Mouse (Mus musculus): ENCODE measurements around the gene Trim12c. TPM values are rescaled to one million over a fixed set of nuclear protein-coding genes. Genes with fewer than 3 reads are reported as not detected.

Trim12c gene
- total RNA-seq (2012; rRNA removed) = 2.5 and 2.9 TPM in 2 replicates

DNA sequence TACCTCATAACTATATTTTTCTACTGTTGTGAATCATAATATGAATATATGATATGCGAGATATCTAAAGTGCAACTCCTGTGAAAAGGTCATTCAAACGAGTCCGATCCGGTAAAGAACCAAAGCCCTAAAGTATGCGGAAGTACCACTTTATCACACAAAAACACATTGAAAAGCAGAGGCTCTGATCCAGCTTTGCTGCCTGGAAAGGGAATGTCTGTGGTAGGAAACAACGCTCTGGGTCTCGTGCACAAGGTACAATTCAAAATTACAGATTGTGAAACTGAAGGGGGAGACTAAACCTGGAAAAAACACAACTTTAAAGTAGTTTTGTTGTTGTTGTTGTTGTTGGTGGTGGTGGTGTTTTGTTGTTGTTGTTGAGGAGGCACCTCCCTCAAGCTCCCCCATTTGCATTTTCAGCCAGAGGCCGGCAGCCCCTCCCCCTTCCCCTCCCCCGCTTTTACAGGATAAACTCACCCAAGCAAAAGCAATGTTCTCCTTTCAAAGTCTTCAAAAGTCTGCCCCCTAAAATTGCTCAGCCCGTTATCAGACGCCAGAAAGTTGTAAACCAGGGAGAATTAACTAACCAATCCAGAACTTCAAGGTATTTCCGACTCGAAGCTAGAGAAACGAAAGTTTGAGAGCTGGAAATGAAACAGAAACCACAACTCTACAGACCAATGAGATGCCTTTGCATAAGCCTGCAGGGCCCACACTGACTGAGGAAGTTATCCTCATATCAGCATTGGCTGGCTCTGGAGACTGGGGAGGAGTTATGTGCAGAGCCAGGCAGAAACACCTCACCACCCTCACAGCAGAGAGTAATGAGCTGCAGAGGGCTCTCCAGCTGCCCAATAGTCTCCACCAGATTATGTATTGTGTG is at the start of gene Trim12c:
TSS of gene Trim12c (minus strand) at position 646 of the 883 bp plus-strand sequence.
- no peaks in the 10 kb centered on the region for H3K36me3 ChIP-seq (ENCODE audit: control insufficient read depth, insufficient read depth, low read length, poor library complexity, severe bottlenecking)
- H3K9me3 ChIP-seq (ENCODE audit: control insufficient read depth, insufficient read depth, low read depth, low read length) = no peaks in the 10 kb centered on the region
- TF ChIP-seq ZNF384 (IDR thresholded peaks at IDR 0.05; ENCODE audit: low read depth, low read length) (no peak), CHD2 (IDR thresholded peaks at IDR 0.05; ENCODE audit: low read depth, low read length) (no peak), HCFC1 (IDR thresholded peaks at IDR 0.05; ENCODE audit: borderline replicate concordance, insufficient read depth, low read length) (no peak), MAFK (IDR thresholded peaks at IDR 0.05; ENCODE audit: insufficient read depth, low read depth, low read length) (no peak), ZC3H11A (IDR thresholded peaks at IDR 0.05; ENCODE audit: borderline replicate concordance, low read depth, low read length) (no peak)
- no peak within 1 kb of the TSS for H3K27ac ChIP-seq (ENCODE audit: insufficient read depth, low read depth, low read length, poor library complexity, severe bottlenecking)
- H3K9ac ChIP-seq (ENCODE audit: insufficient read depth, low read depth, low read length, poor library complexity, severe bottlenecking) = no peak within 1 kb of the TSS
- in situ Hi-C loops (cut with MboI; ENCODE audit: low sequenced_read_pairs in 2 of 2, unreplicated experiment in 2 of 2) = no loop called here
- peak within 1 kb of the TSS; percentile 55 to 68 for H3K4me3 ChIP-seq (ENCODE audit: insufficient read depth in 1 of 2, low read depth in 1 of 2, low read length in 2 of 2, poor library complexity in 1 of 2, severe bottlenecking in 1 of 2)
- DNase-seq (ENCODE audit: low read depth, low spot score) = peak; percentile 49
- H3K4me1 ChIP-seq (ENCODE audit: control insufficient read depth in 2 of 2, insufficient read depth in 2 of 2, low read length in 2 of 2, poor library complexity in 1 of 2) = peaks cover 0 to 3% of the 10 kb centered on the region in 2 experiments; a peak in 1 of 4 replicates

DNA sequence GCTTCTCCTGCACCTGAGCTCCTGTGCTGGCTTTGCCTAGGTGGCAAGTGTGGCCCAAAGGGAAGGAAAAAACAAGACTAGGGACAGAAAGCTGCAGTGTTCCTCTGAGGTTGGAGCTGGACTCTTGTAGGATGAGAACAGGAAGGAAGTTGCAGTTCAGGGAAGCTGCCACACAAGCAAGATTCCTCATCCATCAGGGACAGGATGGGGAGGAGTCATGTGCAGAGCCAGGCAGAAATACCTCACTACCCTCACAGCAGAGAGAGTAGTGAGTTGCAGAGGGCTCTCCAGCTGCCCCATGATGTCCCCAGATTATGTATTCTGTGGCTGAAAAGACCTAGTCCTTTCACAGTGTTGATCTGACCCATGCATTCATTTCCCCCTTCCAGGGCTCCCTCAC is 48.0 kb upstream of the Trim12c start:
- Histone ChIP-seq H3K9ac (ENCODE audit: insufficient read depth, low read depth, low read length, poor library complexity, severe bottlenecking) (no peak overlapping the region), H3K9me3 (ENCODE audit: control insufficient read depth, insufficient read depth, low read depth, low read length) (no peaks in the 10 kb centered on the region), H3K36me3 (ENCODE audit: control insufficient read depth, insufficient read depth, low read length, poor library complexity, severe bottlenecking) (no peaks in the 10 kb centered on the region), H3K4me3 (ENCODE audit: insufficient read depth in 1 of 2, low read depth in 1 of 2, low read length in 2 of 2, poor library complexity in 1 of 2, severe bottlenecking in 1 of 2) (no peak overlapping the region), H3K4me1 (ENCODE audit: control insufficient read depth in 2 of 2, insufficient read depth in 2 of 2, low read length in 2 of 2, poor library complexity in 1 of 2) (no peaks in the 10 kb centered on the region), H3K27ac (ENCODE audit: insufficient read depth, low read depth, low read length, poor library complexity, severe bottlenecking) (no peak overlapping the region)
- in situ Hi-C loops (cut with MboI; ENCODE audit: low sequenced_read_pairs in 2 of 2, unreplicated experiment in 2 of 2) = no loop called here
- no peak for DNase-seq (ENCODE audit: low read depth, low spot score)
- TF ChIP-seq CHD2 (IDR thresholded peaks at IDR 0.05; ENCODE audit: low read depth, low read length) (no peak), ZC3H11A (IDR thresholded peaks at IDR 0.05; ENCODE audit: borderline replicate concordance, low read depth, low read length) (no peak), HCFC1 (IDR thresholded peaks at IDR 0.05; ENCODE audit: borderline replicate concordance, insufficient read depth, low read length) (no peak), ZNF384 (IDR thresholded peaks at IDR 0.05; ENCODE audit: low read depth, low read length) (no peak), MAFK (IDR thresholded peaks at IDR 0.05; ENCODE audit: insufficient read depth, low read depth, low read length) (no peak)

DNA sequence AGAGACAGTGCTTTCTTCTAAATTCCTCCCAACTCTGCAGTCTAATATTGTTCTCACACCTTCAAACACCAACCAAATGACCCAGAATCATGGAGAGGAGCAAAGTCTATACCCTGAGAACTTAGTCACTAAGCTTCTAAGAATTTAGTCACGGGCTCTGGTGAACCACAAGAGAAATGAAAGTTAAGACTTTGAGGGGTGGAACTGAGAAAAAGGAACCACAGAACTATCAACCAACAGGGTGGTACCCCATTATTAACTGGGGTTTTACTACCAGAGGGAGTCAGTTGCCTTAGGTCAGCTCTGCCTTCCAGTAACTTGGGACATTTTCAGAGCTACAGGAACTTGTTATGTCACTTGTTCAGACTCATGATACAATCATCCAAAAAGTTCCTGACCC is 47.5 kb upstream of the Trim12c start, which contains the start of gene Trim30c:
TSS of gene Trim30c (minus strand) at position 140 of the 400 bp plus-strand sequence.
- H3K27ac ChIP-seq (ENCODE audit: insufficient read depth, low read depth, low read length, poor library complexity, severe bottlenecking) = no peak within 1 kb of the TSS
- H3K9me3 ChIP-seq (ENCODE audit: control insufficient read depth, insufficient read depth, low read depth, low read length) = no peaks in the 10 kb centered on the region
- no peak for TF ChIP-seq CHD2 (IDR thresholded peaks at IDR 0.05; ENCODE audit: low read depth, low read length)
- TF ChIP-seq ZC3H11A (IDR thresholded peaks at IDR 0.05; ENCODE audit: borderline replicate concordance, low read depth, low read length) = no peak
- no peak for TF ChIP-seq MAFK (IDR thresholded peaks at IDR 0.05; ENCODE audit: insufficient read depth, low read depth, low read length)
- TF ChIP-seq ZNF384 (IDR thresholded peaks at IDR 0.05; ENCODE audit: low read depth, low read length) = no peak
- TF ChIP-seq HCFC1 (IDR thresholded peaks at IDR 0.05; ENCODE audit: borderline replicate concordance, insufficient read depth, low read length) = no peak
- H3K36me3 ChIP-seq (ENCODE audit: control insufficient read depth, insufficient read depth, low read length, poor library complexity, severe bottlenecking) = no peaks in the 10 kb centered on the region
- H3K4me1 ChIP-seq (ENCODE audit: control insufficient read depth in 2 of 2, insufficient read depth in 2 of 2, low read length in 2 of 2, poor library complexity in 1 of 2) = no peaks in the 10 kb centered on the region
- in situ Hi-C loops (cut with MboI; ENCODE audit: low sequenced_read_pairs in 2 of 2, unreplicated experiment in 2 of 2) = no loop called here
- no peak within 1 kb of the TSS for H3K9ac ChIP-seq (ENCODE audit: insufficient read depth, low read depth, low read length, poor library complexity, severe bottlenecking)
- H3K4me3 ChIP-seq (ENCODE audit: insufficient read depth in 1 of 2, low read depth in 1 of 2, low read length in 2 of 2, poor library complexity in 1 of 2, severe bottlenecking in 1 of 2) = no peak within 1 kb of the TSS
- no peak for DNase-seq (ENCODE audit: low read depth, low spot score)

DNA sequence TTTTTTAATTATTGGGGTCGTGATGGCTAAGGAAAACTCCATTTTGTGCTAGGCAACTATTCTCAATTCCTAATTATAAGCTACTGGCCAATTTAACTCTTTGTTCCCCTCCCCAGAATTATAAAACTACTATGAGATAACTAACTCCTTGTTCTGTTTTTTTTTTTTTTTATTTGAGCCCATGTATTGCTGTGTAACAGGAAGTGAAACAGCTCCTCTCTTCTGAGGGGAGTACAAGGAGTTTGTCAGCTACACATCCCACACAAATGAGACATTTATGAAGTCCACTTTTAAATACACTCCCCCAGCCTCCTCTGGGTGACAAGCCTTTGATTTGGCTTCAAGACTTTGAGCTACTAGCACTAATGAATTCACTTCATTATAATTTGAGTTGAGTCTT is 45.3 kb upstream of the Trim12c start:
- Histone ChIP-seq H3K36me3 (ENCODE audit: control insufficient read depth, insufficient read depth, low read length, poor library complexity, severe bottlenecking) (no peaks in the 10 kb centered on the region), H3K9ac (ENCODE audit: insufficient read depth, low read depth, low read length, poor library complexity, severe bottlenecking) (no peak overlapping the region), H3K9me3 (ENCODE audit: control insufficient read depth, insufficient read depth, low read depth, low read length) (no peaks in the 10 kb centered on the region), H3K27ac (ENCODE audit: insufficient read depth, low read depth, low read length, poor library complexity, severe bottlenecking) (no peak overlapping the region), H3K4me3 (ENCODE audit: insufficient read depth in 1 of 2, low read depth in 1 of 2, low read length in 2 of 2, poor library complexity in 1 of 2, severe bottlenecking in 1 of 2) (no peak overlapping the region), H3K4me1 (ENCODE audit: control insufficient read depth in 2 of 2, insufficient read depth in 2 of 2, low read length in 2 of 2, poor library complexity in 1 of 2) (no peaks in the 10 kb centered on the region)
- no peak for DNase-seq (ENCODE audit: low read depth, low spot score)
- TF ChIP-seq HCFC1 (IDR thresholded peaks at IDR 0.05; ENCODE audit: borderline replicate concordance, insufficient read depth, low read length) (no peak), ZNF384 (IDR thresholded peaks at IDR 0.05; ENCODE audit: low read depth, low read length) (no peak), CHD2 (IDR thresholded peaks at IDR 0.05; ENCODE audit: low read depth, low read length) (no peak), MAFK (IDR thresholded peaks at IDR 0.05; ENCODE audit: insufficient read depth, low read depth, low read length) (no peak), ZC3H11A (IDR thresholded peaks at IDR 0.05; ENCODE audit: borderline replicate concordance, low read depth, low read length) (no peak)
- in situ Hi-C loops (cut with MboI; ENCODE audit: low sequenced_read_pairs in 2 of 2, unreplicated experiment in 2 of 2) = no loop called here

Measured in ES-E14 (cell line).